ENCODE assay signal across 10 mouse cellular contexts in genomic region chr19:3895171-3895631, GRCm38 (mm10). TPM values are rescaled to one million over a fixed set of nuclear protein-coding genes. Genes with fewer than 3 reads are reported as not detected.
A peak's percentile ranks its signal among the peaks of the same experiment; 100 is the strongest.
DNase-seq lines count a peak whose midpoint lies in the region; ATAC-seq lines count a peak whose summit lies in the region.
"Had no signal": no experiment of that assay in that cellular context is flagged by ENCODE, and none has a peak within 500 bp of the region (broad histone marks: within the 10 kb centered on the region; RNA-seq: fewer than 3 reads in every experiment).

No protein-coding gene starts in this region.

- H3K4me3 ChIP-seq in hindbrain, embryonic 15.5 days, result no peak overlapping the region
- no peak overlapping the region for H3K4me3 ChIP-seq in midbrain, embryonic 13.5 days (replicated peaks)
- H3K4me3 ChIP-seq: erythroblast, embryonic 14.5 days; heart, embryonic 15.5 days had no signal

- 0 out of 2 replicates have a peak, but pooled peaks cover 15% of the 10 kb centered on the region for H3K4me1 ChIP-seq in hindbrain, embryonic 15.5 days (replicated peaks)
- peaks cover 8% of the 10 kb centered on the region for H3K4me1 ChIP-seq in midbrain, embryonic 13.5 days (replicated peaks)

- 10% methylated on average over 3 of the region's 3 CpGs for WGBS in hindbrain, embryonic 15.5 days
- WGBS in midbrain, embryonic 13.5 days, result 13% methylated on average over 3 of the region's 3 CpGs

- no peak overlapping the region for H3K4me2 ChIP-seq in hindbrain, embryonic 15.5 days
- no peak overlapping the region for H3K4me2 ChIP-seq in midbrain, embryonic 13.5 days (replicated peaks)
- H3K4me2 ChIP-seq: heart, embryonic 15.5 days had no signal

- DNase-seq in brain, adult 2 months (ENCODE audit: low read depth, low spot score), result peak; percentile 69
- peak; percentile 40 for DNase-seq in embryo, embryonic 9.5 days (ENCODE audit: extremely low spot score)
- no peak for DNase-seq in gastrocnemius, postnatal 10 days
- no peak for DNase-seq in spleen, postnatal 36 days (ENCODE audit: low spot score in 2 of 2)
- no peak for DNase-seq in layer of hippocampus, postnatal 10 days (ENCODE audit: low spot score in 2 of 2)

- no peak overlapping the region for H3K9ac ChIP-seq in hindbrain, embryonic 15.5 days
- no peak overlapping the region for H3K9ac ChIP-seq in midbrain, embryonic 13.5 days (replicated peaks)
- H3K9ac ChIP-seq: heart, embryonic 15.5 days had no signal

- peaks cover 42% of the 10 kb centered on the region for H3K36me3 ChIP-seq in hindbrain, embryonic 15.5 days
- H3K36me3 ChIP-seq in midbrain, embryonic 13.5 days, result peaks cover 70% of the 10 kb centered on the region

- no peaks in the 10 kb centered on the region for H3K9me3 ChIP-seq in hindbrain, embryonic 15.5 days
- no peaks in the 10 kb centered on the region for H3K9me3 ChIP-seq in midbrain, embryonic 13.5 days
- H3K9me3 ChIP-seq: heart, embryonic 15.5 days had no signal

- peak; percentile 89 for ATAC-seq in hindbrain, embryonic 15.5 days (ENCODE audit: low FRiP score, low read depth)
- ATAC-seq in midbrain, embryonic 13.5 days, result peak; percentile 75
- ATAC-seq in CD4-positive, CD25-positive, alpha-beta regulatory T cell, adult 4 months, result no peak

- peak overlapping the region; percentile 75 for H3K27ac ChIP-seq in hindbrain, embryonic 15.5 days (replicated peaks)
- H3K27ac ChIP-seq in midbrain, embryonic 13.5 days, result peak overlapping the region; percentile 49
- H3K27ac ChIP-seq: heart, embryonic 15.5 days had no signal

- no peaks in the 10 kb centered on the region for H3K27me3 ChIP-seq in hindbrain, embryonic 15.5 days
- no peaks in the 10 kb centered on the region for H3K27me3 ChIP-seq in midbrain, embryonic 13.5 days
- H3K27me3 ChIP-seq: heart, embryonic 15.5 days had no signal

RNA-seq across cellular contexts. Expression of gene Tcirg1, which starts 11.7 kb away (rescaled TPM):
- 16.4 and 16.8 TPM in 2 replicates for polyA plus RNA-seq in hindbrain, embryonic 15.5 days (2015; fragmentation: Nextera tagmentation; extraction: Ambion mirVana)
- 7.4 and 10.9 TPM in 2 replicates for polyA plus RNA-seq in midbrain, embryonic 13.5 days (2015; fragmentation: Nextera tagmentation; extraction: Ambion mirVana)
- total RNA-seq in gastrocnemius, postnatal 10 days (2021), result 10 to 100 TPM; 13.6 to 31.1 TPM
- 10 to 100 TPM; 19.1 to 26.0 TPM for total RNA-seq in layer of hippocampus, postnatal 10 days (2021)
- polyA plus RNA-seq in CD4-positive, CD25-positive, alpha-beta regulatory T cell, adult 4 months (2017; shearing (Covaris generic)), result 100 to 1,000 TPM in 1 of 2 experiments, 10 to 100 TPM in 1; 51.3 to 100 TPM

RNA-seq across cellular contexts. Expression of gene Ndufs8, which starts 17.4 kb away (rescaled TPM):
- 280 and 290 TPM in 2 replicates for polyA plus RNA-seq in hindbrain, embryonic 15.5 days (2015; fragmentation: Nextera tagmentation; extraction: Ambion mirVana)
- polyA plus RNA-seq in midbrain, embryonic 13.5 days (2015; fragmentation: Nextera tagmentation; extraction: Ambion mirVana), result 232 TPM in 2 replicates
- 100 to 1,000 TPM; 181 to 205 TPM for total RNA-seq in gastrocnemius, postnatal 10 days (2021)
- 100 to 1,000 TPM; 134 to 139 TPM for total RNA-seq in layer of hippocampus, postnatal 10 days (2021)
- polyA plus RNA-seq in CD4-positive, CD25-positive, alpha-beta regulatory T cell, adult 4 months (2017; shearing (Covaris generic)), result 100 to 1,000 TPM; 219 to 234 TPM

RNA-seq across cellular contexts. Expression of gene Aldh3b1, which starts 34.4 kb away (rescaled TPM):
- polyA plus RNA-seq in hindbrain, embryonic 15.5 days (2015; fragmentation: Nextera tagmentation; extraction: Ambion mirVana), result 2.7 and 3.0 TPM in 2 replicates
- 0.80 and 1.1 TPM in 2 replicates for polyA plus RNA-seq in midbrain, embryonic 13.5 days (2015; fragmentation: Nextera tagmentation; extraction: Ambion mirVana)
- 1 to 10 TPM; 4.2 to 5.7 TPM for total RNA-seq in gastrocnemius, postnatal 10 days (2021)
- total RNA-seq in layer of hippocampus, postnatal 10 days (2021), result 1 to 10 TPM; 1.3 to 1.7 TPM
- under 1 TPM in 1 of 2 experiments, not detected in 1; 0.85 TPM for polyA plus RNA-seq in CD4-positive, CD25-positive, alpha-beta regulatory T cell, adult 4 months (2017; shearing (Covaris generic))
- polyA plus RNA-seq: erythroblast, embryonic 14.5 days had no signal

RNA-seq across cellular contexts. Expression of gene Unc93b1, which starts 39.8 kb away (rescaled TPM):
- 11.9 and 14.0 TPM in 2 replicates for polyA plus RNA-seq in hindbrain, embryonic 15.5 days (2015; fragmentation: Nextera tagmentation; extraction: Ambion mirVana)
- 5.6 and 8.1 TPM in 2 replicates for polyA plus RNA-seq in midbrain, embryonic 13.5 days (2015; fragmentation: Nextera tagmentation; extraction: Ambion mirVana)
- 10 to 100 TPM; 19.6 to 20.1 TPM for total RNA-seq in gastrocnemius, postnatal 10 days (2021)
- 10 to 100 TPM; 13.9 to 20.7 TPM for total RNA-seq in layer of hippocampus, postnatal 10 days (2021)
- polyA plus RNA-seq in CD4-positive, CD25-positive, alpha-beta regulatory T cell, adult 4 months (2017; shearing (Covaris generic)), result 10 to 100 TPM; 20.8 to 54.2 TPM

RNA-seq across cellular contexts. Expression of gene Chka, which starts 43.6 kb away (rescaled TPM):
- 64.6 and 66.6 TPM in 2 replicates for polyA plus RNA-seq in hindbrain, embryonic 15.5 days (2015; fragmentation: Nextera tagmentation; extraction: Ambion mirVana)
- 49.5 and 58.0 TPM in 2 replicates for polyA plus RNA-seq in midbrain, embryonic 13.5 days (2015; fragmentation: Nextera tagmentation; extraction: Ambion mirVana)
- 1 to 10 TPM; 6.0 to 7.0 TPM for total RNA-seq in gastrocnemius, postnatal 10 days (2021)
- total RNA-seq in layer of hippocampus, postnatal 10 days (2021), result 100 to 1,000 TPM in 1 of 2 experiments, 10 to 100 TPM in 1; 98.1 to 104 TPM
- 1 to 10 TPM; 2.5 to 3.7 TPM for polyA plus RNA-seq in CD4-positive, CD25-positive, alpha-beta regulatory T cell, adult 4 months (2017; shearing (Covaris generic))

Comparison
In these comparisons a context has a peak if more than half of its experiments do, and no peak if none do; other contexts are left out.
1. DNase-seq: peak in brain, adult 2 months (single experiment) and embryo, embryonic 9.5 days (single experiment); none in gastrocnemius, postnatal 10 days (single experiment), spleen, postnatal 36 days (0 of 2) and layer of hippocampus, postnatal 10 days (0 of 2).